Mouse (Mus musculus) kidney, adult 2 months (tissue): Measurements from ENCODE around the gene Olfr1392.

Experiments used
- CTCF ChIP-seq: fragments of 200-500 bp; conservative IDR thresholded peaks from 2 replicates; pipeline ENCODE4 v1.5.1; 2011; ENCODE audit warnings: low read depth, mild to moderate bottlenecking, control low read depth, low read length, moderate library complexity, mixed read lengths; ENCODE audit not compliant: insufficient read depth, insufficient read length
- POLR2A ChIP-seq: fragments of 200-500 bp; IDR thresholded peaks from one replicate; pipeline ENCODE4 v1.6.1; 2011; ENCODE audit warnings: low read depth, low read length, control low read depth

- TF ChIP-seq POLR2A (no peak), CTCF (no peak)
Observed at GRCm38 (mm10) chr11:49259296-49259695, 25.8 kb upstream of the Olfr1392 start.
